Mouse (Mus musculus): Measurements from ENCODE around the gene Sult2b1. TPM values are rescaled to one million over a fixed set of nuclear protein-coding genes. Genes with fewer than 3 reads are reported as not detected.
A peak's percentile ranks its signal among the peaks of the same experiment; 100 is the strongest.

Gene Sult2b1
- total and polyA plus RNA-seq, 3 experiments, result 0.08 TPM; not detected in 2

GRCm38 (mm10) chr7:45720413-45721233, 63.8 kb downstream of the Sult2b1 start, which contains the start of gene Fam83e:
Gene Fam83e, plus strand, starts transcription at chr7:45721212.
- H3K36me3 ChIP-seq (ENCODE audit: control insufficient read depth, insufficient read depth, low read length), result peaks cover 3% of the 10 kb centered on the region

DNA sequence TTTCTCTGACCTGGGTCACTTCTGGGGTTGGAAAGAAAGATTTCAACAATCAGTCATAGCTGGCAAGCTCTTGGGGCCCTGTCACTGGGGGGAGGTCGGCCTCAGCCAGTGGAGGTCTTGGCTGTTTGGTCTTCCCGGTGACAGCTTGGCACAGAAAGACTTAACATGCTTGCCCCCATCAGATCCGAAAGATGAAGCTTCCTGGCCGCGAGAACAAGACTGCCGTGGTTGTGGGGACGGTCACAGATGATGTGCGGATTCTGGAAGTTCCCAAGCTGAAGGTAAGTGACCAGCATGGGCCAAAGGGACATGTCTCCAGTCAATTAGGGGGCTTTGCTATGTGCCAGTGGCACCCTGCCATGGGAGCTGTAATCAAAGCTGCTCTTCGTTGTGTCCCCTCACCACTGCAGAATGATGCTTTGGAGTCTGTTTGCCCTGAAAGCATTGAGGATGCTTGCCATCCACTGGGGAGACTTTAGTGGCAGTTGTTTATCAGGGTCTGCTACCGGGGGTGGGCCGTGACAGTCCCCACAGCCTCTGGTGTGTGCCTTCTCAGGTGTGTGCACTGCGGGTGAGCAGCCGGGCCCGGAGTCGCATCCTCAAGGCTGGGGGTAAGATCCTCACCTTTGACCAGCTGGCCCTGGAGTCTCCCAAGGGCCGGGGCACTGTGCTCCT, 64.6 kb downstream of the Sult2b1 start:
- 88% methylated on average over 16 of the region's 16 CpGs for WGBS
- Histone ChIP-seq H3K27ac (no peak overlapping the region), H3K4me1 (ENCODE audit: control insufficient read depth, insufficient read depth, low read length) (peaks cover 11% of the 10 kb centered on the region), H3K9ac (ENCODE audit: low read depth, low read length) (no peak overlapping the region), H3K79me2 (replicated peaks; ENCODE audit: control insufficient read depth, insufficient read depth, low read length) (no peaks in the 10 kb centered on the region; the same call in 1 of the 2 replicates), H3K4me3 (no peak overlapping the region), H3K27me3 (ENCODE audit: control insufficient read depth, insufficient read depth, low read length) (no peaks in the 10 kb centered on the region), H3K36me3 (ENCODE audit: control insufficient read depth, insufficient read depth, low read length) (peaks cover 3% of the 10 kb centered on the region)
- no peak for DNase-seq
- TF ChIP-seq POLR2A (IDR thresholded peaks at IDR 0.05; ENCODE audit: insufficient read depth, low read depth, low read length) (no peak), EP300 (IDR thresholded peaks at IDR 0.05; ENCODE audit: insufficient read depth, low read depth, low read length) (no peak), CTCF (IDR thresholded peaks at IDR 0.05) (no peak)
- intact Hi-C loops (cut with DNase I), result loop anchor here (5.0 to 10.0 kb wide), 3 partner anchors 87 to 975 kb away; partner anchors contain the start of genes Ccdc114, Emp3 and Vrk3

More at GRCm38 (mm10) chr7:45720413-45721233, 63.8 kb downstream of the Sult2b1 start, which contains the start of gene Fam83e:
- DNase-seq, result peak in 1 of 2 experiments; percentile 25
- H3K27me3 ChIP-seq (ENCODE audit: control insufficient read depth, insufficient read depth, low read length), result no peaks in the 10 kb centered on the region
- no peak within 1 kb of the TSS for H3K9ac ChIP-seq (ENCODE audit: low read depth, low read length)
- 73% methylated on average over 14 of the region's 14 CpGs for WGBS
- H3K4me1 ChIP-seq (ENCODE audit: control insufficient read depth, insufficient read depth, low read length), result peaks cover 8% of the 10 kb centered on the region
- H3K79me2 ChIP-seq (replicated peaks; ENCODE audit: control insufficient read depth, insufficient read depth, low read length), result no peaks in the 10 kb centered on the region; the same call in 1 of the 2 replicates
- no peak within 1 kb of the TSS for H3K27ac ChIP-seq
- TF ChIP-seq CTCF (IDR thresholded peaks at IDR 0.05) (peak; percentile 35), POLR2A (IDR thresholded peaks at IDR 0.05; ENCODE audit: insufficient read depth, low read depth, low read length) (no peak), EP300 (IDR thresholded peaks at IDR 0.05; ENCODE audit: insufficient read depth, low read depth, low read length) (no peak)
- intact Hi-C loops (cut with DNase I), result loop anchor here (5.0 kb wide), 1 partner anchor 87 kb away; no protein-coding TSS in a partner anchor
- H3K4me3 ChIP-seq, result no peak within 1 kb of the TSS

- Histone ChIP-seq H3K27ac (no peak overlapping the region), H3K4me3 (peak overlapping the region; percentile 86), H3K79me2 (replicated peaks; ENCODE audit: control insufficient read depth, insufficient read depth, low read length) (no peaks in the 10 kb centered on the region; the same call in 1 of the 2 replicates), H3K9ac (ENCODE audit: low read depth, low read length) (no peak overlapping the region), H3K36me3 (ENCODE audit: control insufficient read depth, insufficient read depth, low read length) (peaks cover 3% of the 10 kb centered on the region), H3K27me3 (ENCODE audit: control insufficient read depth, insufficient read depth, low read length) (no peaks in the 10 kb centered on the region), H3K4me1 (ENCODE audit: control insufficient read depth, insufficient read depth, low read length) (peaks cover 11% of the 10 kb centered on the region)
- TF ChIP-seq EP300 (IDR thresholded peaks at IDR 0.05; ENCODE audit: insufficient read depth, low read depth, low read length), result no peak
- no peak for TF ChIP-seq POLR2A (IDR thresholded peaks at IDR 0.05; ENCODE audit: insufficient read depth, low read depth, low read length)
- no peak for TF ChIP-seq CTCF (IDR thresholded peaks at IDR 0.05)
- 78% methylated on average over 10 of the region's 10 CpGs for WGBS
- DNase-seq, result no peak
- intact Hi-C loops (cut with DNase I), result loop anchor here (5.0 to 10.0 kb wide), 2 partner anchors 203 to 974 kb away; partner anchors contain the start of genes Ccdc114, Emp3 and Vrk3
Observed at GRCm38 (mm10) chr7:45719180-45719579, 65.3 kb downstream of the Sult2b1 start.

GRCm38 (mm10) chr7:45718331-45718730, 66.1 kb downstream of the Sult2b1 start:
- H3K27ac ChIP-seq, result peak overlapping the region; percentile 96
- H3K36me3 ChIP-seq (ENCODE audit: control insufficient read depth, insufficient read depth, low read length), result peaks cover 3% of the 10 kb centered on the region
- WGBS, result under 1% methylated on average over 20 of the region's 20 CpGs
- intact Hi-C loops (cut with DNase I), result loop anchor here (1.0 to 10.0 kb wide), 3 partner anchors 113 to 974 kb away; partner anchors contain the start of genes Ccdc114, Emp3 and Vrk3
- no peak for TF ChIP-seq POLR2A (IDR thresholded peaks at IDR 0.05; ENCODE audit: insufficient read depth, low read depth, low read length)
- no peak for TF ChIP-seq EP300 (IDR thresholded peaks at IDR 0.05; ENCODE audit: insufficient read depth, low read depth, low read length)
- no peak for TF ChIP-seq CTCF (IDR thresholded peaks at IDR 0.05)
- peak overlapping the region; percentile 83 for H3K9ac ChIP-seq (ENCODE audit: low read depth, low read length)
- no peaks in the 10 kb centered on the region for H3K27me3 ChIP-seq (ENCODE audit: control insufficient read depth, insufficient read depth, low read length)
- peak overlapping the region; percentile 86 for H3K4me3 ChIP-seq
- no peaks in the 10 kb centered on the region; the same call in 1 of the 2 replicates for H3K79me2 ChIP-seq (replicated peaks; ENCODE audit: control insufficient read depth, insufficient read depth, low read length)
- no peak for DNase-seq
- H3K4me1 ChIP-seq (ENCODE audit: control insufficient read depth, insufficient read depth, low read length), result peaks cover 12% of the 10 kb centered on the region

- Histone ChIP-seq H3K36me3 (ENCODE audit: control insufficient read depth, insufficient read depth, low read length) (peaks cover 3% of the 10 kb centered on the region), H3K27me3 (ENCODE audit: control insufficient read depth, insufficient read depth, low read length) (no peaks in the 10 kb centered on the region), H3K4me1 (ENCODE audit: control insufficient read depth, insufficient read depth, low read length) (peaks cover 12% of the 10 kb centered on the region), H3K9ac (ENCODE audit: low read depth, low read length) (peak within 1 kb of the TSS; percentile 95), H3K79me2 (replicated peaks; ENCODE audit: control insufficient read depth, insufficient read depth, low read length) (no peaks in the 10 kb centered on the region; the same call in 1 of the 2 replicates), H3K4me3 (peak within 1 kb of the TSS; percentile 86), H3K27ac (peak within 1 kb of the TSS; percentile 96)
- TF ChIP-seq EP300 (IDR thresholded peaks at IDR 0.05; ENCODE audit: insufficient read depth, low read depth, low read length) (peak; percentile 98), CTCF (IDR thresholded peaks at IDR 0.05) (peak; percentile 21), POLR2A (IDR thresholded peaks at IDR 0.05; ENCODE audit: insufficient read depth, low read depth, low read length) (peak; percentile 99)
- DNase-seq, result peak; percentile 98
- intact Hi-C loops (cut with DNase I), result loop anchor here (1.0 to 10.0 kb wide), 3 partner anchors 113 to 973 kb away; partner anchors contain the start of genes Ccdc114, Emp3 and Vrk3
- WGBS, result 1% methylated on average over 41 of the region's 41 CpGs
Observed at GRCm38 (mm10) chr7:45717918-45718297, 66.6 kb downstream of the Sult2b1 start, which contains the start of gene Sphk2. Gene Sphk2, minus strand, starts transcription at chr7:45718002.
